Mouse (Mus musculus): ENCODE data around the gene Megf6.

DNA sequence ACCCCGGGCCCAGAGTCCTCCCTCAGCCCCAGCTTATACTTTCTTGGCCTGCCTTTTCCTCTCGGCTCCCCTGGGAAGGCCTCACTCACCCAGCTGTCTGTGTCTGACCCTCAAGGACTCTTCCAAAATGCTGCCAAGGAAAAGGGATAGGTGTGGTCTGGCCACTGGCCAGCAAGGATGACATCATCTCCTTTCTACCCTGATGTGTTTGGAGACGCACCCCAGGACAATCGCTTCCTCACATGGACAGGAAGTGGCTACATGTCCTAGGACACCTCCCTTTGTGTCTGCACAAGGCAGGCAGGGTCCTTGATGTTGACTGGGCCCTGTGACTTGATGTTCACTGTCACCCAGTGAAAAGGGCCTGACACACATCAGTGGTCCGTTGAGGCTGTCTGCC is 34.9 kb downstream of the Megf6 start:
- TF ChIP-seq CTCF (IDR thresholded peaks at IDR 0.05; ENCODE audit: borderline replicate concordance, insufficient read depth, low read length) (no peak), POLR2A (IDR thresholded peaks at IDR 0.05; ENCODE audit: low read depth, low read length) (no peak)
